Comparison of ENCODE assay signal across 16 mouse cellular contexts in the genomic region with DNA sequence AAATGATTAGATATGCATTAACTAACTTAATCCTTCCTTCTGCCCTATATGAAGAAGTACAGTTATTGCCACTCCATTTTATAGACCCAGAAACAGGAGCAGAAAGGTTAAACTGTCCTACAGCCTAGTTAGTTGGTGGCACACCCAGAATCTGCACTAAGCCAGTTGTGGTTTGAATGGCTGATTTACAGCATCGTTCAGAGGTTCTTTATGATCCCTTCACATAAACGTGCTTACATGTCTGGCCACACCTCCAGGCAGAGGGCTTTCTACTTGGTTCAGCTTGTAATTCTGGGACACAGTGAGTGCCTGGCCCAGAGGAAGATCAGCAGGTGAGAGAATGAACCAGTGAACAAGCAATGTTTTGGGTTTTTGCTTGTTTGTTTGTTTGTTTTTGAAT. TPM values are rescaled to one million over a fixed set of nuclear protein-coding genes. Genes with fewer than 3 reads are reported as not detected.
"Had no signal": no experiment of that assay in that cellular context is flagged by ENCODE, and none has a peak within 500 bp of the region (broad histone marks: within the 10 kb centered on the region; RNA-seq: fewer than 3 reads in every experiment).

No protein-coding gene starts in this region.

- H3K36me3 ChIP-seq: midbrain, embryonic 13.5 days; midbrain, embryonic 15.5 days; neural tube, embryonic 12.5 days; stomach, embryonic 15.5 days had no signal

- H3K4me3 ChIP-seq: megakaryocyte, embryonic 14.5 days; midbrain, embryonic 13.5 days; midbrain, embryonic 15.5 days; neural tube, embryonic 12.5 days; stomach, embryonic 15.5 days had no signal

- H3K27ac ChIP-seq: macrophage; midbrain, embryonic 13.5 days; midbrain, embryonic 15.5 days; neural tube, embryonic 12.5 days; stomach, embryonic 15.5 days; stomach, postnatal 0 days had no signal

- H3K4me1 ChIP-seq: megakaryocyte, embryonic 14.5 days; midbrain, embryonic 13.5 days; midbrain, embryonic 15.5 days; neural tube, embryonic 12.5 days; stomach, embryonic 15.5 days had no signal

- H3K27me3 ChIP-seq: megakaryocyte, embryonic 14.5 days; midbrain, embryonic 13.5 days; midbrain, embryonic 15.5 days; neural tube, embryonic 12.5 days; stomach, embryonic 15.5 days had no signal

- H3K9me3 ChIP-seq: midbrain, embryonic 13.5 days; midbrain, embryonic 15.5 days; neural tube, embryonic 12.5 days; stomach, embryonic 15.5 days had no signal

- H3K9ac ChIP-seq: lung, embryonic 14.5 days; midbrain, embryonic 13.5 days; midbrain, embryonic 15.5 days; neural tube, embryonic 12.5 days; stomach, embryonic 15.5 days had no signal

- DNase-seq: lung, adult 18-20 months; lung, embryonic 14.5 days; lung, postnatal 10 days; right cerebral cortex, postnatal 14 days; thymus, adult 2 months; thymus, postnatal 25 days; thymus, postnatal 4 days had no signal

- H3K4me2 ChIP-seq: lung, embryonic 14.5 days; midbrain, embryonic 11.5 days; midbrain, embryonic 13.5 days; midbrain, embryonic 15.5 days; neural tube, embryonic 12.5 days; stomach, embryonic 15.5 days had no signal

- ATAC-seq: midbrain, embryonic 13.5 days; midbrain, embryonic 15.5 days had no signal

RNA-seq across cellular contexts. Expression of a gene that starts 33.4 kb away (rescaled TPM):
- total RNA-seq: monocyte, adult 5-6 weeks had no signal
- polyA plus RNA-seq: macrophage had no signal
